Mouse (Mus musculus) left cerebral cortex, adult 6 months (tissue): ENCODE results near the gene Acp7. TPM values are rescaled to one million over a fixed set of nuclear protein-coding genes. Genes with fewer than 3 reads are reported as not detected.

ENCODE experiments used
- long read RNA-seq, 2 experiments: library from polyadenylated mRNA; unstranded; transcript quantifications; one replicate each; pipeline ENCODE4 v2.0.0; 2019 to 2020
- polyA plus RNA-seq: library from polyadenylated mRNA; unstranded; fragments of <200 nt; fragmentation: Nextera tagmentation; gene quantifications from 2 replicates; pipeline ENCODE4 v1.2.3, GENCODE M21; 2021

The Acp7 gene
- polyA plus RNA-seq: 0.59 and 0.70 TPM in 2 replicates
- long read RNA-seq, experiment 1, partial matches to known transcripts: 1 of 5 reads
- long read RNA-seq, experiment 1, other reads (novel, unspliced or antisense): 4 of 5 reads
- long read RNA-seq, experiment 2, partial matches to known transcripts: 0 of 2 reads
- long read RNA-seq, experiment 2, other reads (novel, unspliced or antisense): 1 of 2 reads

GRCm38 (mm10) chr7:28631073-28631472 is at the start of gene Acp7:
Acp7 (minus strand) TSS chr7:28631332.

DNA sequence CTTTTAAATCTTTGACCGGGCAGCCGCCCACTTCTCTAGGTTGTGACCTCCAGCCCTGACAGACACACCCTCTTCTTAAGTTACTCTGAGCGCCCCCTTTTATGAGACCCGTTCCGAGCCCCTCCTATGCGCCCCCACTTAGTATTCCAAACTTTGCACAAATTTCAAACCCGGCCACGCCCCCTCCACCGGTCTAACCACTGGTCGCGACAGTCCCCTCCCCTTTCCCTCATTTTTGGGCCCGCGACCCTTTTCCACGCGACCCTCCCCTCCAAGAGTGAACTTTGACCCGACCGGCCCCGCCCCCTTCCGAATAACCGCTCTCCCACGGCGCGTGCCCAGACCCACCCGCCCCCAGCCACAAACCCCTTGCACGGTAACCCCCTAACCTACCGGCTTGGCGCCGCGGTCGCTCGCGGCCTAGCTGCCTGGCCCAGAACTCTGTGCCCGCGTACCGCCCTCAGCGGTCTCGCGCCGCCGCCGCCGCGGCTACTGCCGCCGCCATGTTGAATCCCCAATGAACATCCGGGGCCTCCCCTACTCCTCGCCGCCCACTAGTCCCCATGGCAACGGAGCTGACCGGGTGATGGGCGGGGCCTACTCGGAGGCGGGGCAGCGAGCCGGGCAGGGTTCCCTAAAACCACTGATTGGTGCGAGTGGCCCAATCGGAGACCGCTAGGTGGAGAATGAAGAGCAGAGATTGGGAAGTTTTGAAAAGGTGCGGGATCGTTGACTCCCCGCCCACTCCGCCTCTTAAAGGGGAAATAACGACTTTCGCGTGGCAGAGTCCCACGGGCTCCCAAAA is 33.3 kb downstream of the Acp7 start, which contains the start of the genes Samd4b and Pak4:
Samd4b (minus strand) TSS at position 503 of the 805 bp plus-strand sequence.
Pak4 (minus strand) TSS at position 544 of the 805 bp plus-strand sequence.

Other genes with a start within 250 kb of the Acp7 start
- gene Med29, start 238.6 kb downstream of the Acp7 start, polyA plus RNA-seq: 67.8 and 75.0 TPM in 2 replicates
- 36.9 and 42.4 TPM in 2 replicates for gene Paf1, start 238.4 kb downstream of the Acp7 start, polyA plus RNA-seq
- gene Gmfg, start 193.9 kb downstream of the Acp7 start, polyA plus RNA-seq: 5.8 and 7.2 TPM in 2 replicates
- gene Lrfn1, start 179.4 kb downstream of the Acp7 start, polyA plus RNA-seq: 4.3 and 24.4 TPM in 2 replicates
- gene Ifnl2, start 120.9 kb downstream of the Acp7 start, polyA plus RNA-seq: not detected in 2 replicates
- gene Ifnl3, start 108.5 kb downstream of the Acp7 start, polyA plus RNA-seq: not detected in 2 replicates
- gene Sycn, start 90.4 kb downstream of the Acp7 start, polyA plus RNA-seq: not detected in 2 replicates
- gene Nccrp1, start 84.1 kb downstream of the Acp7 start, polyA plus RNA-seq: 0.09 TPM in 1 of 2 replicates, not detected in the other
- 7.5 and 9.2 TPM in 2 replicates for gene Samd4b, start 33.2 kb downstream of the Acp7 start, polyA plus RNA-seq
- gene Pak4, start 33.1 kb downstream of the Acp7 start, polyA plus RNA-seq: 5.4 and 6.1 TPM in 2 replicates
- 14.4 and 14.5 TPM in 2 replicates for gene Fbxo27, start 61.5 kb upstream of the Acp7 start, polyA plus RNA-seq
- gene Fbxo17, start 85.5 kb upstream of the Acp7 start, polyA plus RNA-seq: 2.5 and 4.3 TPM in 2 replicates
- 233 and 280 TPM in 2 replicates for gene Mrps12, start 110.5 kb upstream of the Acp7 start, polyA plus RNA-seq
- 11.2 and 15.1 TPM in 2 replicates for gene Sars2, start 110.7 kb upstream of the Acp7 start, polyA plus RNA-seq
- 1.3 and 1.8 TPM in 2 replicates for gene Ccer2, start 124.8 kb upstream of the Acp7 start, polyA plus RNA-seq
- 147 and 180 TPM in 2 replicates for gene Sirt2, start 135.4 kb upstream of the Acp7 start, polyA plus RNA-seq
- 68.6 and 74.6 TPM in 2 replicates for gene Nfkbib, start 136.2 kb upstream of the Acp7 start, polyA plus RNA-seq
- 3.7 and 3.9 TPM in 2 replicates for gene Rinl, start 157.6 kb upstream of the Acp7 start, polyA plus RNA-seq
- gene Hnrnpl, start 177.2 kb upstream of the Acp7 start, polyA plus RNA-seq: 95.1 and 110 TPM in 2 replicates
- 125 and 135 TPM in 2 replicates for gene Ech1, start 193.9 kb upstream of the Acp7 start, polyA plus RNA-seq
- gene Lgals4, start 202.5 kb upstream of the Acp7 start, polyA plus RNA-seq: 0.47 and 0.90 TPM in 2 replicates
- gene Lgals7, start 232.5 kb upstream of the Acp7 start, polyA plus RNA-seq: 0.42 TPM in 1 of 2 replicates, not detected in the other